Mouse (Mus musculus) gastrocnemius, postnatal 10 days (tissue): ENCODE results near the gene Taf6. TPM values are rescaled to one million over a fixed set of nuclear protein-coding genes. Genes with fewer than 3 reads are reported as not detected.
"Not testable (repeated sequence)": the region's sequence is repeated elsewhere in the genome, so short reads cannot be mapped to it uniquely, and the experiment has no call there.

ENCODE experiments used
- DNase-seq: peaks from one replicate; pipeline ENCODE4 v3.0.0; 2021; ENCODE audit warnings: mixed read lengths
- long read RNA-seq, 2 experiments: library from polyadenylated mRNA; stranded (forward); transcript quantifications; one replicate each; pipeline ENCODE4 v2.0.0; 2021
- total RNA-seq, 2 experiments: library from RNA; stranded (reverse); gene quantifications; 2 replicates each; pipeline ENCODE4 v1.2.3; 2021

Gene Taf6
- total RNA-seq: 10 to 100 TPM; 25.4 to 25.7 TPM
- long read RNA-seq, experiment 1, transcript Taf6-201 (15 exons, 2,304 nt): major isoform, 44 of 73 reads
- long read RNA-seq, experiment 1, partial matches to known transcripts: 6 of 73 reads
- long read RNA-seq, experiment 1, other reads (novel, unspliced or antisense): 23 of 73 reads
- long read RNA-seq, experiment 2, transcript Taf6-201 (15 exons, 2,304 nt): major isoform, 46 of 69 reads
- long read RNA-seq, experiment 2, partial matches to known transcripts: 2 of 69 reads
- long read RNA-seq, experiment 2, other reads (novel, unspliced or antisense): 20 of 69 reads

DNA sequence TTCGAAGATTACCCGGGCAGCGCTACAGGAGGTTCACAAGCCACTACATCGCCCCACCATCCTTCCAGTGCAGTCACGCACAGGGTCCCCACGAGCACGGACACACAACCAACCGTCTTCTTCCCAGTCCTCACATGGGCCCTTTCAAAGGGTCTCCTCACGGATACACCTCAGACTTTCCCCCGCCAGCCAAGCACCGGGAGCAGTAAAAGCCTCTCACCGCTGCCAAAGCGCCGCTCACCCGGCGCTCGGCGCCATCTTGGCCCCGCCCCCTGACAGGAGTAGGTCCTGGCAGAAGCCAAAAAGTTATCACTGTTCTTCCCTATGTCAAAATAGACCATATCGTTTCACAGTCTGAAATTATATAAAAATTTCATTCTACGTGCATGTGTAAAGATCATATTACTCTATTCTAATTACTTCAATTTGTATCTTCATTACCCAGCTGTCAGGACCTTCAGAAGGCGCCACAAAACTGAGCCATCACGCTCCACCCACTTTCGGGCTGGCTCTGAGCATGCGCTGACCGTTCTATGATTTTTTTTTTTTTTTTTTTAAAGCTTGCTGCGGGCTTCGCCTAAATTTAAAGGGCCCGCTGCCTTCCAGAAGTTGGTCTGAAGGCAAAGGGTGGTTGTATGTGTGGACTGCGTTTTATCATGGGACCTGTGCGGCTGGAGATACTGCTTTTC is at the start of gene Taf6, which contains the start of gene Cnpy4:
TSS of gene Taf6 (minus strand) at position 502 of the 689 bp plus-strand sequence.
TSS of gene Cnpy4 (plus strand) at position 536 of the 689 bp plus-strand sequence.
- DNase-seq: peak; percentile 84

DNA sequence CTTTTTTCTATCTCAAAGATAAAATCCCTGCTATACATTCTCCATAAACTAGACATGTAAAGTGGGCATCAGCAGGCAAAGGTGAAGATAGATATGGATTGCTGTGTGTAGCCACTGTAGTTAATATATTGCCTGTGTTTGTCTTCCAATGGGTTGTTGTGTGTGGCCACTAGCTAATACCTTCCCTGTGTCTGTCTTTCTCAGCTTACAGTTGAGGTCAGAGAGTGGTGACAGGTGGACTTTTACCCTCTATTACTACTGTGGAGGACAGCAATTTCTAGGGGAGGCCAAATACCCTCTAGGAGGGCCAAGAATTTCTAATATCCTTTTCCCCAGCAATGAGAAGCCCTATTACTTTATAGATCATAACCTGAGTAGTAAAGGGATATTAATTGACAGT is 47.0 kb upstream of the Taf6 start:
- no peak for DNase-seq

DNA sequence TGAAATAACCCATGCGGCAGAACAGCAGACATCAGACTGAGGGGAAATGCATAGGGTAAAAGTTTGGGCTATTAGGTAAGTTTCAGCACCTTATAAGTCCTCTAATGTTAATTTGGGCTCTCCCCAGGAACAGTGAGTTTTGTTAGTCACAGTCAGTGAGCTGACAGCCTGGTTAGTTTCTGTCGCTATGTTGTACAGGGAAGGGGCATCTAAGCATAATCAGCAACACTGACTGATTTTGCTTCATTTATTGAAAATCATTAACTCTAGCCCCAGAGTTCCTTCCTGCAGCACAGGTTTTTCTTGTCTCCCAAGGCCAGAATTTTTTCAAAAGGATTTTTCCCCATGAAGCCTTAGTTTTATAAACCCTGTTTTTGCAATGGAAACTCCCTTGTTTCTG is 46.5 kb upstream of the Taf6 start:
- no peak for DNase-seq

GRCm38 (mm10) chr5:138229511-138229910 is 42.3 kb upstream of the Taf6 start:
- no peak for DNase-seq

GRCm38 (mm10) chr5:138228026-138228425 is 40.8 kb upstream of the Taf6 start:
- peak; percentile 24 for DNase-seq

- no peak for DNase-seq
Measured at GRCm38 (mm10) chr5:138227367-138227766, 40.1 kb upstream of the Taf6 start.

DNA sequence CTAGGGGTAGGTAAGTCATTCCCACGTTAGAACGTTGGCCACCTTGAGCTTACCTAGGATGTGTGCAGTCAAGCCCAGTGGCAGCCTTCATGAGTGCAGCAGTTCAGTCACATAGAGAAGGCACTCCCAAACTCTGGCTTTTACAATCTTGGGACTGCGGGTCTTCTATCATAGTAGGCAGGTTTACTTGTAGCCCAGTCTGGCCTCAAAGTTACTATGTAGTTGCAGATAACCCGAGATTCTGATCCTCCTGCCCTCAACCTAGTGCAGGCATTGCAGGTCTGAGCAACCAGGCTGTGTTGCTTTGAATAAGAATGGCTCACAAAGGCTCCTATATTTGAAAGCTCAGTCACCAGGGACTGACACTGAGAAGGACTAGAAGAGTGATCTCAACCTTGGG is 39.2 kb upstream of the Taf6 start:
- no peak for DNase-seq

DNA sequence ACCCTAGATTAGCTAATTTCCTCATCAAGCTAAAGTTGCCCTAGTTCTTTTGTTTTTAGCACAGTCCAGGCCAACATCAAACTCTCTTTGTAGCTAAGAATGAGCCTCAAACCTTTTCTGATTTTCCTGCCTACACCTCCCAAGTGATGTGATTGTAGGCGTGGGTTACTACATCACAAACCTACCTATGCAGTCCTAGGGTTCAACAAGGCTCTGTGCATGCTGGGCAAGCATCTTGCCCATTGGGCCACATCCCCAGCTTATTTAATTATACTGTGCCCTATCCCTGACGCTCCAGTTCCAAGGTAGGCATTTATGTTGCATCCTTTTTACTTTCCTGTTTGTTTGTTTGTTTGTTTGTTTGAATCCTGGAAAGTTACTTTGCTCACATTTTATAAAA is 38.4 kb upstream of the Taf6 start, which contains the start of gene Nxpe5:
TSS of gene Nxpe5 (plus strand) at position 199 of the 400 bp plus-strand sequence.
- no peak for DNase-seq

GRCm38 (mm10) chr5:138223287-138223686 is 36.0 kb upstream of the Taf6 start:
- no peak for DNase-seq

DNA sequence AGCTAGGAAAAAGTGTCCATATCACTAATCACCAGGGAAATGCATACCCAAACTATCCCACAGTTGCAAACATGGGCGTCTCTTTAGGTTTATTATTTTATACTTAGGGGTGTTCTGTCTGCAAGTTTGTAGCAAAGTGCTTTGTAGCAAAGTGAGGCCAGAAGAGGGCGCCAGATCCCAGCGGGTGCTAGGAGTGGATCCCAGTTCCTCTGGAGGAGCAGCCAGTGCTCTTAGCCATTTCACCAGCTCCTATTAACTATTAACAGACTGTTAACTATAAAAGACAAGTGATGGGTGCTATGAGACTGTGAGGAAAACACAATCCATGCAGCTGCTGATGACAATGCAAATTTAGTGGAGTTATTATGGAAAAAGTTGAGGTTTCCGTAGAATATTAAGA is 34.9 kb upstream of the Taf6 start:
- peak; percentile 91 for DNase-seq

DNA sequence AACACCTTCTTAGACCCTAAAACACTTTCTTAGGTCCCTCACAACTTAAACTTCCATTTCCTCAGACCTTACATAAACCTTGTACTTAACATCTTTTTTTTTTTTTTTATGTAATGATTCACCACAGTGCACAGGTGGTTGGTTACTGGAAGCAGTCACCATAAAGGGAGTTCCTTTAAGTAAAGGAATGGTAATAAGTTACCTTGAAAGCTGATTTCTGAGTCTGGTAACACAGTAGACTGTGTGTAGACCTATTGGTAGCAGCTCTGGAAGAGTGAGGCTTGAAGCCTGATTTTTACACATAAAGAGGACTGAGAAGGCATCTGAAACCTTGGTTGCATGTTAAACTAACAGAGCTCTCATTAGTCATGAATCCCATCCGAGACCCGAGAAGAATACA is 32.6 kb upstream of the Taf6 start:
- no peak for DNase-seq

DNA sequence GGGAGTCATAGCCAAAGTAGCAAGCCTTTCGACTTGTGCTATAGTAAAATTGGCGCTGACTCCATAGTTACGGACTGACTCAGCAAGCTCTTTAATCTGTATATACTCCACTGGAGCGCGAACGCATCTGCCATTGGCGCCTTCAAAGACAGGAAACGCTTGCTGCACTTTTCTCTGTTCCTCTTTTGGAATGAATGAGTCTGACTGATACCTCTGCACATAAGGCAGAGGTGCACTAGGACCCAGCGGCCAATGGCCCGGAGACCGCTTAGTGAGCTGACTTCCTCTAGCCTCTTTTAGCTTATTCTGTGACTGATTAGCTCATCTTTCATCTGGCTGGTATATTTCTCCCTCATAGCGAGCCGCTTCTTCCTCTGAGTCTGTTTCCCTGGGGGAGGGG is 29.4 kb upstream of the Taf6 start:
- DNase-seq: not testable (repeated sequence)

GRCm38 (mm10) chr5:138207873-138208272 is 20.6 kb upstream of the Taf6 start:
- DNase-seq: no peak

- DNase-seq: no peak
Measured at GRCm38 (mm10) chr5:138207253-138207652, 20.0 kb upstream of the Taf6 start.

- no peak for DNase-seq
Measured at GRCm38 (mm10) chr5:138202086-138202485, 14.8 kb upstream of the Taf6 start.

DNA sequence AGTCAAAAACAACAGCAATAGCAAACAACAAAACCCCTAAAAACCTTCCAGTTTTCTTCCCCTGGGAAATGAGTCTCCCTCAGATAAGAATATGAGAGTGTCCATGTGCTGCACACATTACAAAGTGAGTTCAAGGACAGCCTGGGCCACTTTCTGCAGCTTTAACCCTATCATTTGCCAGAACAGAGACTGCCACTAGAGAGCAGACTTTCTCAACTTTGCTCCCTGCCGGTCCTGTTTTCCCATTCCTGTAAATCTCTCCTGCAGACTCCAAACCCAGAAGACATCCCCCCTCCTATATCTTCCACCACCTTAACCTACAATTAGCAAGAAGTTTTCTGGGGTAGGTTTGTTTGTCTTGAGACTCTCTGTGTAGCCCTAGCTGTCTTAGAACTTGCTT is 12.3 kb upstream of the Taf6 start:
- DNase-seq: no peak

DNA sequence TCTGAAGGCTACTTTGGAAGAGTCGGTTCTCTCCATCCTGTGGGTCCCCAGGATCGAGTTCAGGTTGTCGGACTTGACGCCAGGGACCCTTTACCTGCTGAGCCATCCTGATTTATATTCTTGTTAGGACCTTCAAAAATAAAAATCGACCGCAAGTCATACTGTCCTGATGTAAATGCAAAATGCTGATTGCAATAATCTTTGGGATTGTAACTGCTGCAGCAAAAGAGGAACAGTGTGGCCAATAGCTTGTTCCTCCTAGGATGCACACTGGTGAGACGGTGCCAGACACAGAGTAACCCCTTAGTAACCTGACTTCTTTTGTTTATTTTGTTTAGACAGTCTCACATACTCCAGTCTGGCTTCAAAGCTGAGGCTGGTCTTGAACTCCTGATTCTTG is 8.2 kb upstream of the Taf6 start:
- no peak for DNase-seq

DNA sequence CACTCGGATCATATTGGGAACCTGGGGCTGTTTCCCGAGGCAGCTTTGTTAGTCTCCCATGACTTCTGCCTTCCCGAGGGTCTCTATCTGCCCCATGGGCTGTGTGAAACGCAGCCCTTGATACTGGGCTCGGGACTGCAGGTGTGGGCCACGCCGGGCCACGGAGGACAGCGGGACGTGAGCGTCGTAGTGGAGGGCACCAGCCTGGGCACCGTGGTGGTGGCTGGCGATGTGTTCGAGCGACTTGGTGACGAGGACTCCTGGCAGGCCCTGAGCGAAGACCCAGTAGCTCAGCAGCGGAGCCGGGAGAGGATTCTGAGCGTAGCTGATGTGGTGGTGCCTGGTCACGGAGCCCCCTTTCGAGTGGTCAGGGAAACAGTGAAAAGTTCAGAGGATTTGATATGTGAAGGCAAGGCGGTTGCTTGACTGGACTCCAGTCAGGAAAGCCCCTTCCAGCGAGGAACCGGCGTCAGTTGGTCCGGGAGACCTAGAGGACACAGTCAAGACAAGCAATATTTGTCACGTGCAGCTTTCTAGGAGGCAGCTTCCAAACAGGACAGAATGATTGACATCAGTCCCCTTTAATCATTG is 7.6 kb upstream of the Taf6 start:
- peak; percentile 33 for DNase-seq

DNA sequence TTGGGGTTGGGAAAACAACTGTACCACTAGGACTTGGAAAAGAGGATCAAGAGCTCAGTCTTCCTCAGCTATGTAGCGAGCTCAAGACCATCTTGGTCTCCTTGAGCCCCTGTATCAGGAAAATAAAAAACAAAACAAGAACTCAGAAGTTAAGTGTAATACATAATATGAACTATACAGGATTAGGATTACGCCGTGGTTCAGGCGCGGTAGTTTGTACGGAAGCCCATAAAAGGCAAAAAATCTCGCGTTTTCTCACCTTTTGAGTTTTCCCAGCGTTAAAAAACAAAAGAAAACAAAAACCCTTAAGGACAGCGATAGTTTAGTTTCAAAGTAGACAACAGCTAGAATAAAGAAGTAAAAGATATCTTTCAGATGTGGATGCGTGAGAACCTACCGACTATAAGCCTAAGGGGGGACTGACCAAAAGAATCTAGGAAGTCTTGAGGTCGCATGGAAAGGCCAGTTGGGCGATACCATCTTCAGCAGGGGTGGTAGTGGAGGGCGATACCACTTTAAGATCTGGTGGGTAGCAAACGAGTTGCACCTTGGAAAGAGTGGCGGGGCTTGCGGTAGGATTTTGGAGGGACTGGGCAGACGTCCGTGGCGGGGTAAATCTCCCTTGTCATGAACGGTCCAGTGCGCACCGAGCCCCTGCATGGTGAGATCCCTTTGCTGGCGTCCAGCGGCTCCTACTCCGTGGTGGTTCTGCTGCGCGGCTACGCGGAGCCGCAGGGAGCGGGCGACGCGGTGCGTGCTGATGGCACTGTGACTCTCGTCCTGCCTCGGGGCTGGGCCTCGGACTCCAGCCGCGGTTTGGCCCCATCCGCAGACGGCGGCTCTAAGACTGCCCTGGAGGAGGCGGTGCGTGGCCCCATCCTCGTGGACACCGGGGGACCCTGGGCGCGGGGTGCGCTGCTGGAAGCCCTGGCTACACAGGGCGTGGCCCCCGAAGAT is 6.8 kb upstream of the Taf6 start, which contains the start of gene Mblac1:
TSS of gene Mblac1 (plus strand) at position 544 of the 957 bp plus-strand sequence.
- DNase-seq: peak; percentile 75

DNA sequence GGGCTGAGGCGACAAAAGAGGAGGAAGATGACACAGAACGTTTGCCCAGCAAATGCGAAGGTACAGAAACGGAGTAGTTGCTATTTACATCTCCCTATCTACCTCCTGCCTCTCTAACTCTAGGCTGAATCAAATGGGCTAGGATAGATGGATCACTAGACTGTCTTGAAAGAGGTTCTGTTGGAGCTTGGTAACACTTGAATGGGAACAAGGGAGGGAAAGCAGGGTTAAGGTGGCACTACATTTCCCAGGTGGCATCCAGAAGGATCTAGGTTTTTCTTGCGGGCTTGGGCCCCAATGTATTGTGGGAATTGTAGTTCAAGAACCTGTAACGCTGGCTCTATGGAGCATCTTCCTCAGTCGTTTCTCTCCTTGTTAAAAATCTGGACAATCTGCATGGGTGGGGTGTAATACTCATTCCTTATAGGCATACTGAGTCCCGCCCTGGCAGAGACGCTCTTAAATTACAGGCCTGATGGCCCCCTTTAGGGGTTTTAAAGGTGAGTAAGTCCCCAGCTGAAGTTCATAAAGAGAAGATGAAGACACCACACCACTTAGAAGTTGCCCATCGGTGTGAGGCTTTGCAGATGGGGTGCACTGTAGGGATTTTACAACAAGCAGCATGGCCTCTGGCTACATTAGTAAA is 533 bp upstream of the Taf6 start:
- peak; percentile 29 for DNase-seq

DNA sequence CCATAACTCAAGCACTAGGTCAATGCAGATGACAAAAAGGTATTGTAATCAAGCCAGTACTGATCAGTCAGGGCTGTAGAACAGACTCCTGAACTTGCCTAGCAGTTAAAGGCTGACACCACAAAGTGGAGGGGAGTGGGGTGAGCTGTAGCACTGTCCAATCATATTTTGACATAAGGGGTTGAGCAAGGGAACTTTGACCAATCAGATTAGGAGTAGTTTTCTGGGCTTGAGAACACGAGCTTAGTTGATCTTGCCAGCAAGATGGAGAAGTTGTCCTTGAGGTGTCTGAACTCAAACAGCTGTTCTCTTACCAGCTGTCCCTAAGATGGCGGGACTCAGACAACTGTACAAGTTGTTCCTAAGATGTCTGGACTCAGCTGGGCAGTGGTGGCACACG is 14.0 kb downstream of the Taf6 start:
- DNase-seq: no peak
